Mouse (Mus musculus): ENCODE data around the gene Ighmbp2.
"Not testable (repeated sequence)": the region's sequence is repeated elsewhere in the genome, so short reads cannot be mapped to it uniquely, and the experiment has no call there.

DNA sequence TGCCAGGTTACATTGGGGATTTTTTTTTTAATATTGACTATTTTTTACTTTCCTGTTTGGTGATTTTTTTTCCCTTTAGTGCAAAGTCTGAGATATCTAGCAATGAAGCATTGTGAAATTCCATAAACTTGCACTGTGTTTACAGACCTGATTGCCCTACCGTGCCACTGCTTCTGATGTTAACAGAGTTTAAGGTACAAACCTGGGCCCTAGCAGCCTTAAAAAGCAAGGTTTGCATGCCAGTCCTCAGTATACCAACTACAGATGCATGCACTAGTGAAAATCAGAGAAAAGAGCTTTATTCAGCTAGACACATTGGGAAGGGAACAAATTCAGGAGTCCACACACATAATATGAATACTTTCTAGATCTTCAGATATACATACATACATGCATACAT is 67.9 kb downstream of the Ighmbp2 start:
- TF ChIP-seq HCFC1 (IDR thresholded peaks at IDR 0.05; ENCODE audit: borderline replicate concordance, insufficient read depth, low read length); ZC3H11A (IDR thresholded peaks at IDR 0.05; ENCODE audit: borderline replicate concordance, low read depth, low read length): not testable (repeated sequence)

Measured in ES-E14 (cell line).